Mouse (Mus musculus): ENCODE results near the gene Hapln3.

Hapln3 gene

GRCm38 (mm10) chr7:79079212-79079611 lies 51.6 kb downstream of the Hapln3 start:
- no peak for DNase-seq (ENCODE audit: low spot score in 2 of 2)

- DNase-seq (ENCODE audit: low spot score in 2 of 2): no peak
Observed at GRCm38 (mm10) chr7:79068231-79068630, 62.6 kb downstream of the Hapln3 start.

- no peak for DNase-seq (ENCODE audit: low spot score in 2 of 2)
Observed at GRCm38 (mm10) chr7:79067466-79067865, 63.4 kb downstream of the Hapln3 start.

Data from urinary bladder, postnatal 36 days (tissue).